Mouse (Mus musculus): ENCODE data around the gene Zfp217. TPM values are rescaled to one million over a fixed set of nuclear protein-coding genes. Genes with fewer than 3 reads are reported as not detected.
"Not testable (repeated sequence)": the region's sequence is repeated elsewhere in the genome, so short reads cannot be mapped to it uniquely, and the experiment has no call there.

The Zfp217 gene
- polyA plus RNA-seq, 1 experiment from 2014 or later: 4.4 TPM

DNA sequence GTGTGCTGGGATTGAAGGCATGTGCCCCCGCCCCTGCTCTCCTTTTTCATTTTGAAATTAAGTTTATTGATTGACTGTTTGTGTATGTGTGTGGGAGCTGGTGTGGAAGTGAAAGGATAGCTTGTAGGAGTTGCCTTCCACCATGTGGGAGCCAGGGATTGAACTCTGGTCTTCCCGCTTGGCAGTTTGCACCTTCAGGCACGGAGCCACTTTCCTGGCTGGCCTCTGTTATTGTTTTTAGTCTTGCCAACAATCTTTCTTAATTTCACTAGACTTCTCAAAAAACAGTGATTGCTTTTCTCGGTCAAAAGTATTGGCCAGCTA, 35.9 kb upstream of the Zfp217 start:
- H3K4me3 ChIP-seq (ENCODE audit: low read length): peak overlapping the region; percentile 54
- peak overlapping the region; percentile 77 for H3K4me2 ChIP-seq (replicated peaks; ENCODE audit: low read depth, low read length)
- H3K4me1 ChIP-seq (ENCODE audit: insufficient read depth, low read length): peaks cover 20% of the 10 kb centered on the region
- no peaks in the 10 kb centered on the region for H3K27me3 ChIP-seq (ENCODE audit: insufficient read depth, low read length)
- H3K27ac ChIP-seq (ENCODE audit: low read length): peak overlapping the region; percentile 46
- WGBS: 42% methylated on average over 4 of the region's 4 CpGs
- no peaks in the 10 kb centered on the region for H3K36me3 ChIP-seq (ENCODE audit: insufficient read depth, low read length)
- no peak overlapping the region for H3K9ac ChIP-seq (replicated peaks; ENCODE audit: low read length)
- H3K9me3 ChIP-seq (ENCODE audit: low read length): no peaks in the 10 kb centered on the region
- ATAC-seq (ENCODE audit: low FRiP score, low TSS enrichment): no peak

DNA sequence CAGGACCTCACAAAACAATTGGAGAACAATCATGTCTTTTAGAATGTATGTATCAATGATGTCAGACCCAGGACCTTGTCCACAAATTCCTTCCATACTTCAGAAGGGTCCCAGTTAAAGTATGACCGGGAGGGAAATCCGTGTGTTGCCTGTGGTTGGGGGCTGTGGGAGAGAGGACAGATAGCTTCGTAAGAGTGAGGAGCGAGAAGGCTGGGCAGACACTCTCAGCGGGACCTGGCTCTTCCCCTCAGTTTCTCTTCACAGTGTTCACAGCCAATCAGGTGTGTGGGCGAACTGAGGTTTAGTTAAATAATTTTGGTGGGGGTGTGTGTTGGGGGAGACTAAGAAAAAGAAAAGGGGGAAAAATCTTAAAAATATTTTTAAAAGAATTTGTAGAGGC, 34.0 kb upstream of the Zfp217 start:
- Histone ChIP-seq H3K9ac (replicated peaks; ENCODE audit: low read length) (no peak overlapping the region), H3K4me1 (ENCODE audit: insufficient read depth, low read length) (peaks cover 31% of the 10 kb centered on the region), H3K27me3 (ENCODE audit: insufficient read depth, low read length) (no peaks in the 10 kb centered on the region), H3K4me3 (ENCODE audit: low read length) (no peak overlapping the region), H3K36me3 (ENCODE audit: insufficient read depth, low read length) (no peaks in the 10 kb centered on the region), H3K4me2 (replicated peaks; ENCODE audit: low read depth, low read length) (no peak overlapping the region), H3K27ac (ENCODE audit: low read length) (no peak overlapping the region), H3K9me3 (ENCODE audit: low read length) (no peaks in the 10 kb centered on the region)
- WGBS: 89% methylated on average over 6 of the region's 6 CpGs
- ATAC-seq (ENCODE audit: low FRiP score, low TSS enrichment): no peak

DNA sequence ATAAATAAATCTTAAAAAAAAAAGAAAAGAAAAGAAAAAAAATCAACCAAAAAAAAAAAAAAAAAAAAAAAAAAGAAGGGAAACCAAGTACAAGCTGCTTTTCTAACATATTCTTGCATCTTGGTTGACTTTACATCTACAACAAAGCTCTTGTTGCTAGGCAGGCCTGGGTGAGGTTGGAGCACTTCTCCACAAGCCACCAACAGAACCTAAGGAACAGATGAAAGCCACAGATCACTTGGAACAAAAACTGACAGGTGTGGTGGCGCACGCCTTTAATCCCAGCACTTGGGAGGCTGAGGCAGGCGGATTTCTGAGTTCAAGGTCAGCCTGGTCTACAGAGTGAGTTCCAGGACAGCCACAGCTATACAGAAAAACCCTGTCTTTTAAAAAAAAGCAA, 32.9 kb upstream of the Zfp217 start:
- not testable (repeated sequence) for H3K4me3 ChIP-seq (ENCODE audit: low read length)

DNA sequence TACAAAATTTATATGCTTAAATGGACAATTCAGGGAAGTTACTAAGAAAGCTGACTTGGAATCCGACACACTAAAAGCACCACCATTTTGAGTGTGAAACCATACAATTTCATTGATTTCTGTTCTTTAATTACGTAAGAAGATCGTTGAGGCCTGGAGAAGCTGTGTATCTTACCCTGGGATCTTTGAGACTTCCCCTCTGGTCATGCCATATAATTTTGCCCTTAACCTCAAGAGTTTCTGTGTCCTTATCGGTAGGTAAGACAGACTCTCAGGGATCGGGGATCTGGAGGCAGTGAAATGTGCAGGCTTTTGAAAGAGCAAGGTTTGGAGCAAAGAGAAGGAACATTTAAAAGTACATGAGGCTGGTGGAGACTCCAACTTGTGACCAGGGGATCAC, 31.4 kb upstream of the Zfp217 start:
- Histone ChIP-seq H3K9ac (replicated peaks; ENCODE audit: low read length) (no peak overlapping the region), H3K4me2 (replicated peaks; ENCODE audit: low read depth, low read length) (no peak overlapping the region), H3K36me3 (ENCODE audit: insufficient read depth, low read length) (no peaks in the 10 kb centered on the region), H3K4me1 (ENCODE audit: insufficient read depth, low read length) (peaks cover 47% of the 10 kb centered on the region), H3K27ac (ENCODE audit: low read length) (peak overlapping the region; percentile 58; the same call in 1 of the 2 replicates), H3K27me3 (ENCODE audit: insufficient read depth, low read length) (no peaks in the 10 kb centered on the region), H3K9me3 (ENCODE audit: low read length) (no peaks in the 10 kb centered on the region), H3K4me3 (ENCODE audit: low read length) (no peak overlapping the region)
- ATAC-seq (ENCODE audit: low FRiP score, low TSS enrichment): no peak
- WGBS: 78% methylated on average over 5 of the region's 5 CpGs

More for the DNA sequence above, 32.9 kb upstream of the Zfp217 start:
- not testable (repeated sequence) for H3K36me3 ChIP-seq (ENCODE audit: insufficient read depth, low read length); ATAC-seq (ENCODE audit: low FRiP score, low TSS enrichment); H3K9me3 ChIP-seq (ENCODE audit: low read length); H3K27ac ChIP-seq (ENCODE audit: low read length); H3K27me3 ChIP-seq (ENCODE audit: insufficient read depth, low read length); H3K9ac ChIP-seq (replicated peaks; ENCODE audit: low read length); H3K4me2 ChIP-seq (replicated peaks; ENCODE audit: low read depth, low read length)
- peaks cover 42% of the 10 kb centered on the region for H3K4me1 ChIP-seq (ENCODE audit: insufficient read depth, low read length)
- 96% methylated on average over 3 of the region's 3 CpGs for WGBS

DNA sequence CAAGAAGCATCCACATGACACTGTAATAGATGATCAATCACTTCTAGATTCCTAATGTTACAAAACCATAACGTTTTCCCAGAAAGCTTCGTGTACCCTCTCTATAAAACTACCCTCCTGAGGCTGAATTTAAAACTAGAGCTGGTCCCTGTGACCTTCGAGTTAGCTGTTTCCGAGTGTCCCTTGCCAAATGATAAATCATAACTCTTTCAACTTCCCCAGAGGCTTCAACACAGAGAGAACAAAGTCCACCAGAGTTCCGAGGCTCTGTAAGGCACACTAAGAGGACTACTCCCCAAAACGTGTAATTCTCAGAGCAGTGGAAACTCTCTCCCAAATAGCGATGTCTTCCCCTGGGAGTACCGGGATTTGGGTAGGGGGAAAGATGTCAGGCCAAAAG, 29.4 kb upstream of the Zfp217 start:
- Histone ChIP-seq H3K4me2 (replicated peaks; ENCODE audit: low read depth, low read length) (peak overlapping the region; percentile 20), H3K4me1 (ENCODE audit: insufficient read depth, low read length) (peaks cover 51% of the 10 kb centered on the region), H3K9me3 (ENCODE audit: low read length) (no peaks in the 10 kb centered on the region), H3K4me3 (ENCODE audit: low read length) (no peak overlapping the region), H3K36me3 (ENCODE audit: insufficient read depth, low read length) (no peaks in the 10 kb centered on the region), H3K9ac (replicated peaks; ENCODE audit: low read length) (peak overlapping the region; percentile 27), H3K27ac (ENCODE audit: low read length) (no peak overlapping the region), H3K27me3 (ENCODE audit: insufficient read depth, low read length) (no peaks in the 10 kb centered on the region)
- 23% methylated on average over 8 of the region's 8 CpGs for WGBS
- no peak for ATAC-seq (ENCODE audit: low FRiP score, low TSS enrichment)

DNA sequence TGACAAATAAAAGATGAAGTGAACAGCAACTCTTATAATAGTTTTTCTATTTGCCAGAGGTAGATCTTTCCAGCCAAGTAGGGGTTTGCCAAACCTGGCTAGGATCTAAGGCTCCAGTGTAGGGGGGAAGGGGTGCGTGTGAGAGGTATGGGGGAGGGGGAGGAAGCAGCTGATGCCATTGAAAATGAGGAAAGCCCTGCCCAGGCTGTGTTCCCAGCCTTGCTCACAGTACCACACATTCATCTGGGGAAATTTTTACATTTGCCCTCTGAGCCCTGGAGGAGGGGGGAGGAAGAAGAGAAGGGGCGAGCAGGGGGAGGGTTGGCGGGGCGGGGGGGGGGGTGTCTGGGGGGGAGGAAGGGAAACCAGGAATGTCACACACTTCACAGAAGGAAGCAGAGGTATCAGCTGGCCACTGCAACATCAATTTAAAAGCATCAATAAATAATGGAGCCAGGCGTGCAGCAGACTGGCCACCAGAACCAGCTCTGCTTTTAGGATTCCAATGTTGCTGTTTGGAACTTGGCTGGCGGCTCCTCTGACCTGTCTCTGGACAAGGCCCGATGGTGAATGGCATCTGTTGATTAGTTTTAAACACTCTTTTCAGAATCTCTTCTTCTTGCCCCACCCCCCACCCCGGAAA, 28.5 kb upstream of the Zfp217 start:
- Histone ChIP-seq H3K4me3 (ENCODE audit: low read length) (no peak overlapping the region), H3K36me3 (ENCODE audit: insufficient read depth, low read length) (no peaks in the 10 kb centered on the region), H3K9ac (replicated peaks; ENCODE audit: low read length) (no peak overlapping the region; the same call in 1 of the 2 replicates), H3K4me2 (replicated peaks; ENCODE audit: low read depth, low read length) (no peak overlapping the region), H3K4me1 (ENCODE audit: insufficient read depth, low read length) (peaks cover 51% of the 10 kb centered on the region), H3K27ac (ENCODE audit: low read length) (no peak overlapping the region), H3K27me3 (ENCODE audit: insufficient read depth, low read length) (no peaks in the 10 kb centered on the region), H3K9me3 (ENCODE audit: low read length) (no peaks in the 10 kb centered on the region)
- 0 out of 2 replicates have a peak, but pooled peaks have one; percentile 17 for ATAC-seq (ENCODE audit: low FRiP score, low TSS enrichment)
- WGBS: 20% methylated on average over 5 of the region's 8 CpGs

DNA sequence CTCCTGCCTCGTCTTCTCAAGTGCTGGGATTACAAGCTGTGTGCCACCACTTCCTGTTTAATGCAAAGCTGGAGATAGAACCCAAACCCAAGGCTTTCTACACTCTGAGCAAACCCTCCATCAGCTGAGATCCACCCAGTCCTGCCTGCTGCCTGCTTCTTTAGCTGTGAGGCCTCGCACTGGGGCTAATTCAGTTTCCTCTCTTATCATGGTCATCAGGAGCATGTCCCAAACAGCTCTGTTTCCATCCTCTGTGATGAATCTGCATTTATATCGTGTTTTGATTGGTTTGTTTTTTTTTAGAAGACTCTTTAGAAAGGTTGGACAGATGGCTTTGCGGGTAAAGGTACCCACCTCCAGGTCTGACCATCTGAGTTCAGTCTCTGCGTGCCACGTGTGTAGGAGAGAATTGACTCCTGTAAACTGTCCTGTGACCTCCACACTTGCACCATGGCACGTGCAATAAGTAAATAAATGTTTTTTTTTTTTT, 27.8 kb upstream of the Zfp217 start:
- Histone ChIP-seq H3K4me3 (ENCODE audit: low read length) (no peak overlapping the region), H3K27me3 (ENCODE audit: insufficient read depth, low read length) (no peaks in the 10 kb centered on the region), H3K9me3 (ENCODE audit: low read length) (no peaks in the 10 kb centered on the region), H3K27ac (ENCODE audit: low read length) (peak overlapping the region; percentile 83; the same call in 1 of the 2 replicates), H3K9ac (replicated peaks; ENCODE audit: low read length) (no peak overlapping the region), H3K4me1 (ENCODE audit: insufficient read depth, low read length) (peaks cover 51% of the 10 kb centered on the region), H3K36me3 (ENCODE audit: insufficient read depth, low read length) (no peaks in the 10 kb centered on the region), H3K4me2 (replicated peaks; ENCODE audit: low read depth, low read length) (no peak overlapping the region)
- ATAC-seq (ENCODE audit: low FRiP score, low TSS enrichment): no peak
- WGBS: 46% methylated on average over 7 of the region's 7 CpGs

DNA sequence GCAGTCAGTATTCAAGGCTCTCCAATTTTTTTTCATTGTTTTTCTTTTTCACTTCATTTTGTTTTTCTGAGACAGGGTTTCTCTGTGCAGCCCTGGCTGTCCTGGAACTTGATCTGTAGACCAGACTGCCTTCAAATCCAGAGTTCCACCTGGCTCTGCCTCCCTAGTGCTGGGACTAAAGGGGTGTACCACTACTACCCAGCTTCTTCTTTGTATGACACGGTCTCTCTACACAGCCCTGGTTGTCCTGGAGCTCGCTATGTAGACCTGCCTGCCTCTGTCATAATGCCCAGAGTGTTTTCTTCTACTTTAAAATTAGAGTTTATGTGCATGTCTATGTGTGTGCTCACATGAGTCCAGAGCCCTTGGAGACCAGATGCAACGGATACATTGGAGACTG, 27.3 kb upstream of the Zfp217 start:
- H3K9ac ChIP-seq (replicated peaks; ENCODE audit: low read length): no peak overlapping the region
- ATAC-seq (ENCODE audit: low FRiP score, low TSS enrichment): no peak
- H3K9me3 ChIP-seq (ENCODE audit: low read length): no peaks in the 10 kb centered on the region
- no peak overlapping the region for H3K4me3 ChIP-seq (ENCODE audit: low read length)
- H3K27ac ChIP-seq (ENCODE audit: low read length): peak overlapping the region; percentile 83
- WGBS: 77% methylated on average over 3 of the region's 3 CpGs
- no peaks in the 10 kb centered on the region for H3K27me3 ChIP-seq (ENCODE audit: insufficient read depth, low read length)
- H3K4me2 ChIP-seq (replicated peaks; ENCODE audit: low read depth, low read length): no peak overlapping the region
- H3K4me1 ChIP-seq (ENCODE audit: insufficient read depth, low read length): peaks cover 51% of the 10 kb centered on the region
- no peaks in the 10 kb centered on the region for H3K36me3 ChIP-seq (ENCODE audit: insufficient read depth, low read length)

DNA sequence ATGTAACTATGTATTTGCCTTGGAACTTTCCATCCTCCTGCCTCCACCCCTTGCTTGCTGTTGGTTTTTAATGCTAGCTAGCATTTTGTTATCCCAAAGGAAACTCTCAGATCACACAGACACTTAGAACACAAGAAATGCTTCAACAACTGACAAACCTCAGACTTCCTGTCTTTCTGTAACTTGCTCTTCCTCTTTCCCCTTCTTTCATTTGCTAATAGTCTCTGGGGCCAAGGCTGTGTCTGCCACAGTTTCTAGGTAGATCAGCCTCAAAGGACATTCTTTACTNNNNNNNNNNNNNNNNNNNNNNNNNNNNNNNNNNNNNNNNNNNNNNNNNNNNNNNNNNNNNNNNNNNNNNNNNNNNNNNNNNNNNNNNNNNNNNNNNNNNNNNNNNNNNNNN, 21.2 kb upstream of the Zfp217 start:
- H3K9me3 ChIP-seq (ENCODE audit: low read length): no peaks in the 10 kb centered on the region
- H3K4me3 ChIP-seq (ENCODE audit: low read length): no peak overlapping the region
- ATAC-seq (ENCODE audit: low FRiP score, low TSS enrichment): no peak
- 0 out of 2 replicates have a peak overlapping the region, but pooled peaks have one; percentile 7 for H3K27ac ChIP-seq (ENCODE audit: low read length)
- no peak overlapping the region for H3K9ac ChIP-seq (replicated peaks; ENCODE audit: low read length)
- no peaks in the 10 kb centered on the region for H3K36me3 ChIP-seq (ENCODE audit: insufficient read depth, low read length)
- no peaks in the 10 kb centered on the region for H3K27me3 ChIP-seq (ENCODE audit: insufficient read depth, low read length)
- no peak overlapping the region for H3K4me2 ChIP-seq (replicated peaks; ENCODE audit: low read depth, low read length)
- peaks cover 7% of the 10 kb centered on the region; the same call in 1 of the 2 replicates for H3K4me1 ChIP-seq (ENCODE audit: insufficient read depth, low read length)

DNA sequence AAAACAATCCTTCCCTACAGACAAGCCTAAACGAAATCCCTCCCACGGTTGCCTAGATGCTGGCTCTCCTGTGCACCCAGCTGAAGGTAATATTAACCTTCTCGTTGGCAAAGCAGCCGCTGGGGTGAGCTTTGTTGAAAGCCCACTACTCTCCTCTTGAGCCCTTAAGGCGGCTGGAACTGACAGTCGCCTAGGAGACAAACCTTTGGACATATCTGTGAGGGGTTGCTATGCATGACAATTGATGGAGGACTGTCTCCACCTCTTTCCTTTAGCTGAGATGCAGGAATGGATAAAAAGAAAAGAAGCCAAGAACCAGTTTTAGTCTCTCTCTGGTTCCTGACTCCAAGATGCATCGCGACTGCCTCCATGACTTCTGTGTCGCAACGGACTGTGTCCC, 17.7 kb upstream of the Zfp217 start:
- H3K9ac ChIP-seq (replicated peaks; ENCODE audit: low read length): no peak overlapping the region
- 78% methylated on average over 10 of the region's 10 CpGs for WGBS
- H3K4me1 ChIP-seq (ENCODE audit: insufficient read depth, low read length): no peaks in the 10 kb centered on the region
- no peaks in the 10 kb centered on the region for H3K27me3 ChIP-seq (ENCODE audit: insufficient read depth, low read length)
- ATAC-seq (ENCODE audit: low FRiP score, low TSS enrichment): no peak
- H3K4me2 ChIP-seq (replicated peaks; ENCODE audit: low read depth, low read length): no peak overlapping the region
- H3K27ac ChIP-seq (ENCODE audit: low read length): no peak overlapping the region
- no peak overlapping the region for H3K4me3 ChIP-seq (ENCODE audit: low read length)
- H3K9me3 ChIP-seq (ENCODE audit: low read length): no peaks in the 10 kb centered on the region
- no peaks in the 10 kb centered on the region for H3K36me3 ChIP-seq (ENCODE audit: insufficient read depth, low read length)

Data from kidney, embryonic 16.5 days (tissue).